18 mouse cellular contexts compared by ENCODE assay signal in the genomic region with DNA sequence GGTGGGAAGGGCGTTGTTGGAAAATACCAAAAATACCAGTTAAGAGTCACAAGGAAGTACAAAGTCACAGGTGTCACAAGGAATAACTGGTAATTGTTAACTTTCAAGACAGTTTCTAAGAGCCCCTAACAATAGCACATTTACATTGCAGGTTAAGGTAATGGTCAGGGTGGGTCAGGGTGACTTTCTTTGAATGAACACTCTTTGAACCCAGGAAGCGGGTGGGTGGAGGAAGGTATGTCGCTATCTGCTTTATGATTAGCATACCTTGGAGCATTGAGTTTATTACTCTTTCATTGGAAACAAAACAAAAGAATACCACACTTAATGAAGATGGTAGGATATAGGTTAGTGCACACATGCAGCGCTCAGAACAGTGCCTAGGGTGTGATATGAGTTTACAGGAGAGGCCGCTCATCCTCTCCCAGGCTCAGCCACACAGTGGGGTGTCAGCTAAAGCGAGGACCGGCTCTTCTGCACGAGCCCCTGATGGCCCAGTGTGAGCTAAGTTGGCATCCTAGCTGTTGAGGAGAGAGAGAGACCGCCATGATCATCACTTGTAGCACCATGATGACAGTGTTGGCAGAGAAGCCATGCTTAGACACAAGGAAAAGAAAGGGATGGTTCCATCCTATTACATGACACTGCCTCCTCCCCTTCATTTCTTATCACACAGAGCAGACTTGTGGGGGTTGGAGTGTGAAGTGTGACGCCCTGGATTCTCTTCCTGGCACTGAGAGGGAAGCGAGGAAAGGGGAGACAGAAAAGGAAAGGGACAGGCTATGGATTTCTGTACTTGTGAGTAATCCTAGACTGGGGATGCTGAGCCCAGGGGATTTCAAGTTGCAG. TPM values are rescaled to one million over a fixed set of nuclear protein-coding genes. Genes with fewer than 3 reads are reported as not detected.
DNase-seq lines count a peak whose midpoint lies in the region; ATAC-seq and TF ChIP-seq lines count a peak whose summit lies in the region.
"Had no signal": no experiment of that assay in that cellular context is flagged by ENCODE, and none has a peak within 500 bp of the region (broad histone marks: within the 10 kb centered on the region; RNA-seq: fewer than 3 reads in every experiment).

No protein-coding gene starts in this region.

- TF ChIP-seq RAD21 in MEL (IDR thresholded peaks at IDR 0.05; ENCODE audit: low read depth, low read length): no peak

- H3K4me2 ChIP-seq in heart, embryonic 13.5 days: peak overlapping the region; percentile 9; the same call in 1 of the 2 replicates
- peak overlapping the region; percentile 60 for H3K4me2 ChIP-seq in liver, embryonic 16.5 days (ENCODE audit: low read depth, low read length)
- H3K4me2 ChIP-seq in hindbrain, embryonic 12.5 days (replicated peaks): no peak overlapping the region
- H3K4me2 ChIP-seq: hindbrain, embryonic 15.5 days; lung, embryonic 14.5 days had no signal

- no peak overlapping the region for H3K4me3 ChIP-seq in heart, embryonic 13.5 days
- no peak overlapping the region for H3K4me3 ChIP-seq in MEL (ENCODE audit: control insufficient read depth in 1 of 2, insufficient read depth in 1 of 2, low read depth in 2 of 2, low read length in 2 of 2)
- H3K4me3 ChIP-seq in erythroblast, embryonic 14.5 days (replicated peaks): peak overlapping the region; percentile 52
- peak overlapping the region; percentile 21 for H3K4me3 ChIP-seq in liver, embryonic 16.5 days (ENCODE audit: low read depth, low read length)
- H3K4me3 ChIP-seq in hindbrain, embryonic 12.5 days: no peak overlapping the region
- H3K4me3 ChIP-seq: heart, adult 2 months; hindbrain, embryonic 15.5 days; midbrain, embryonic 10.5 days had no signal

- H3K27ac ChIP-seq in heart, embryonic 13.5 days (replicated peaks): no peak overlapping the region
- peak overlapping the region; percentile 67 for H3K27ac ChIP-seq in MEL (ENCODE audit: control insufficient read depth, low read depth, low read length)
- H3K27ac ChIP-seq in liver, embryonic 16.5 days (ENCODE audit: low read length): peak overlapping the region; percentile 94
- no peak overlapping the region for H3K27ac ChIP-seq in hindbrain, embryonic 12.5 days
- H3K27ac ChIP-seq: heart, adult 2 months; hindbrain, embryonic 15.5 days; midbrain, embryonic 10.5 days had no signal

- no peaks in the 10 kb centered on the region for H3K27me3 ChIP-seq in heart, embryonic 13.5 days (replicated peaks)
- no peaks in the 10 kb centered on the region for H3K27me3 ChIP-seq in MEL (ENCODE audit: control insufficient read depth in 1 of 2, insufficient read depth in 2 of 2, low read length in 2 of 2)
- H3K27me3 ChIP-seq in erythroblast, embryonic 14.5 days (ENCODE audit: control insufficient read depth): no peaks in the 10 kb centered on the region
- no peaks in the 10 kb centered on the region for H3K27me3 ChIP-seq in liver, embryonic 16.5 days (ENCODE audit: control insufficient read depth, insufficient read depth, low read depth, low read length)
- H3K27me3 ChIP-seq in hindbrain, embryonic 12.5 days: no peaks in the 10 kb centered on the region
- H3K27me3 ChIP-seq: hindbrain, embryonic 15.5 days had no signal

- intact Hi-C loops in heart, postnatal 25 days (cut with DNase I): loop anchor here (10.0 kb wide), 1 partner anchor 101 kb away; a partner anchor contains a TSS

- WGBS in heart, embryonic 13.5 days: 63% methylated on average over 11 of the region's 11 CpGs
- 52% methylated on average over 11 of the region's 11 CpGs for WGBS in liver, embryonic 16.5 days (ENCODE audit: insufficient replicate concordance)
- 88% methylated on average over 11 of the region's 11 CpGs for WGBS in hindbrain, embryonic 12.5 days

- no peaks in the 10 kb centered on the region for H3K79me2 ChIP-seq in MEL (ENCODE audit: control insufficient read depth, insufficient read depth, low read length, poor library complexity)

- peaks cover 12% of the 10 kb centered on the region; the same call in 1 of the 2 replicates for H3K36me3 ChIP-seq in heart, embryonic 13.5 days
- H3K36me3 ChIP-seq in MEL (ENCODE audit: control insufficient read depth in 1 of 2, insufficient read depth in 2 of 2, low read length in 2 of 2): peaks cover 0 to 10% of the 10 kb centered on the region in 2 experiments; a peak in 2 of 4 replicates
- peaks cover 23% of the 10 kb centered on the region for H3K36me3 ChIP-seq in erythroblast, embryonic 14.5 days (ENCODE audit: control insufficient read depth)
- H3K36me3 ChIP-seq in liver, embryonic 16.5 days (ENCODE audit: control insufficient read depth, insufficient read depth): 0 out of 2 replicates have a peak, but pooled peaks cover 2% of the 10 kb centered on the region
- peaks cover 16% of the 10 kb centered on the region for H3K36me3 ChIP-seq in hindbrain, embryonic 12.5 days
- H3K36me3 ChIP-seq: hindbrain, embryonic 15.5 days had no signal

- no peak overlapping the region for H3K9ac ChIP-seq in heart, embryonic 13.5 days
- H3K9ac ChIP-seq in MEL (ENCODE audit: control insufficient read depth, low read depth, low read length, poor library complexity, severe bottlenecking): peak overlapping the region; percentile 45
- H3K9ac ChIP-seq in liver, embryonic 16.5 days (ENCODE audit: low read depth, low read length): peak overlapping the region; percentile 53
- H3K9ac ChIP-seq in hindbrain, embryonic 12.5 days: no peak overlapping the region
- H3K9ac ChIP-seq: hindbrain, embryonic 15.5 days; lung, embryonic 14.5 days had no signal

- no peak for TF ChIP-seq POLR2A in MEL (IDR thresholded peaks at IDR 0.05; ENCODE audit: control insufficient read depth in 1 of 2, insufficient read depth in 1 of 2, low read depth in 1 of 2, low read length in 2 of 2, poor library complexity in 1 of 2)

- no peak for TF ChIP-seq CTCF in MEL (IDR thresholded peaks at IDR 0.05 in 2 of 3, conservative IDR thresholded peaks at IDR 0.05 in 1 of 3; ENCODE audit: control insufficient read depth in 1 of 3, insufficient read depth in 1 of 3, low read depth in 2 of 3, low read length in 3 of 3, poor library complexity in 1 of 3, severe bottlenecking in 1 of 3)

- TF ChIP-seq EP300 in MEL (IDR thresholded peaks at IDR 0.05; ENCODE audit: low read depth in 1 of 2, low read length in 2 of 2): peak; percentile 74 to 84

- H3K9me3 ChIP-seq in heart, embryonic 13.5 days: no peaks in the 10 kb centered on the region
- no peaks in the 10 kb centered on the region for H3K9me3 ChIP-seq in MEL (replicated peaks; ENCODE audit: insufficient read depth, low read length)
- peaks cover 3% of the 10 kb centered on the region; the same call in 1 of the 2 replicates for H3K9me3 ChIP-seq in erythroblast, embryonic 14.5 days (ENCODE audit: control insufficient read depth, low read length)
- H3K9me3 ChIP-seq in liver, embryonic 16.5 days (replicated peaks; ENCODE audit: control insufficient read depth, low read length): no peaks in the 10 kb centered on the region
- H3K9me3 ChIP-seq in hindbrain, embryonic 12.5 days (replicated peaks): no peaks in the 10 kb centered on the region
- H3K9me3 ChIP-seq: hindbrain, embryonic 15.5 days; midbrain, embryonic 10.5 days had no signal

- no peak for ATAC-seq in heart, embryonic 13.5 days (ENCODE audit: extremely low read depth, insufficient number of reproducible peaks, low FRiP score, low TSS enrichment)
- ATAC-seq in liver, embryonic 16.5 days (ENCODE audit: low read depth): peak; percentile 88
- no peak for ATAC-seq in hindbrain, embryonic 12.5 days (ENCODE audit: low FRiP score)

- DNase-seq in heart, postnatal 25 days (ENCODE audit: low spot score): no peak
- DNase-seq in MEL (ENCODE audit: low read depth, low spot score): peak; percentile 72
- no peak for DNase-seq in gastrocnemius, postnatal 10 days
- no peak for DNase-seq in urinary bladder, adult 18-20 months (ENCODE audit: low spot score in 2 of 2)
- DNase-seq: adrenal gland, postnatal 10 days; cerebellum, adult 18-20 months; embryo, embryonic 11 days; heart, adult 2 months; kidney, adult 9 months; lung, embryonic 14.5 days; spleen, adult 18-20 months; thymus, adult 2 months had no signal

- peaks cover 28% of the 10 kb centered on the region for H3K4me1 ChIP-seq in heart, embryonic 13.5 days
- H3K4me1 ChIP-seq in MEL (ENCODE audit: control insufficient read depth in 1 of 2, insufficient read depth in 2 of 2, low read length in 2 of 2): peaks cover 9 to 20% of the 10 kb centered on the region in 2 experiments
- H3K4me1 ChIP-seq in erythroblast, embryonic 14.5 days (ENCODE audit: control insufficient read depth): peaks cover 87% of the 10 kb centered on the region
- peaks cover 51% of the 10 kb centered on the region for H3K4me1 ChIP-seq in liver, embryonic 16.5 days (ENCODE audit: control insufficient read depth, low read depth, low read length)
- peaks cover 7% of the 10 kb centered on the region for H3K4me1 ChIP-seq in hindbrain, embryonic 12.5 days

RNA-seq across cellular contexts. Expression of a gene that starts 7.5 kb away (rescaled TPM):
- polyA plus RNA-seq in heart, embryonic 13.5 days (2015; fragmentation: Nextera tagmentation; extraction: Ambion mirVana): 21.4 and 24.1 TPM in 2 replicates
- 1 to 10 TPM; 6.0 to 7.1 TPM for total RNA-seq in heart, postnatal 25 days (2021)
- 13.9 and 14.6 TPM in 2 replicates for total RNA-seq in MEL (2012; rRNA removed)
- 10 to 100 TPM in 1 of 2 experiments, not detected in 1; 19.0 TPM for polyA plus RNA-seq in MEL (2012; ENCODE audit: insufficient read depth in 1 of 2, insufficient read length in 2 of 2, low read depth in 1 of 2, low replicate concordance in 2 of 2, missing spikeins in 1 of 2)
- 0.26 and 0.33 TPM in 2 replicates for polyA plus RNA-seq in erythroblast, embryonic 14.5 days (2012)
- polyA plus RNA-seq in liver, embryonic 16.5 days (2015; fragmentation: Nextera tagmentation; extraction: Ambion mirVana): 5.7 and 5.9 TPM in 2 replicates
- 1 to 10 TPM; 5.5 to 7.3 TPM for total RNA-seq in gastrocnemius, postnatal 10 days (2021)
- polyA plus RNA-seq in hindbrain, embryonic 12.5 days (2016; fragmentation: Nextera tagmentation; extraction: Ambion mirVana): 61.3 and 67.9 TPM in 2 replicates

RNA-seq across cellular contexts. Expression of a gene that starts 7.6 kb away (rescaled TPM):
- 23.1 and 23.2 TPM in 2 replicates for polyA plus RNA-seq in heart, embryonic 13.5 days (2015; fragmentation: Nextera tagmentation; extraction: Ambion mirVana)
- 1 to 10 TPM; 3.2 to 6.7 TPM for total RNA-seq in heart, postnatal 25 days (2021)
- total RNA-seq in MEL (2012; rRNA removed): 30.6 and 41.3 TPM in 2 replicates
- 100 to 1,000 TPM in 1 of 2 experiments, not detected in 1; 116 TPM for polyA plus RNA-seq in MEL (2012; ENCODE audit: insufficient read depth in 1 of 2, insufficient read length in 2 of 2, low read depth in 1 of 2, low replicate concordance in 2 of 2, missing spikeins in 1 of 2)
- 26.0 and 36.2 TPM in 2 replicates for polyA plus RNA-seq in erythroblast, embryonic 14.5 days (2012)
- 10.1 and 11.1 TPM in 2 replicates for polyA plus RNA-seq in liver, embryonic 16.5 days (2015; fragmentation: Nextera tagmentation; extraction: Ambion mirVana)
- total RNA-seq in gastrocnemius, postnatal 10 days (2021): 1 to 10 TPM; 6.9 to 7.5 TPM
- polyA plus RNA-seq in hindbrain, embryonic 12.5 days (2016; fragmentation: Nextera tagmentation; extraction: Ambion mirVana): 32.7 and 33.2 TPM in 2 replicates

RNA-seq across cellular contexts. Expression of a gene that starts 16.7 kb away (rescaled TPM):
- polyA plus RNA-seq in heart, embryonic 13.5 days (2015; fragmentation: Nextera tagmentation; extraction: Ambion mirVana): 17.0 and 24.9 TPM in 2 replicates
- 1 to 10 TPM in 1 of 2 experiments, under 1 TPM in 1; 0.99 to 2.9 TPM for total RNA-seq in heart, postnatal 25 days (2021)
- total RNA-seq in MEL (2012; rRNA removed): 8.3 and 11.2 TPM in 2 replicates
- polyA plus RNA-seq in MEL (2012; ENCODE audit: insufficient read depth in 1 of 2, insufficient read length in 2 of 2, low read depth in 1 of 2, low replicate concordance in 2 of 2, missing spikeins in 1 of 2): 1 to 10 TPM in 1 of 2 experiments, not detected in 1; 9.1 TPM
- 2.0 and 3.5 TPM in 2 replicates for polyA plus RNA-seq in erythroblast, embryonic 14.5 days (2012)
- polyA plus RNA-seq in liver, embryonic 16.5 days (2015; fragmentation: Nextera tagmentation; extraction: Ambion mirVana): 61.0 and 92.3 TPM in 2 replicates
- total RNA-seq in gastrocnemius, postnatal 10 days (2021): over 10,000 TPM; 46,059 to 51,168 TPM
- 19.5 and 46.1 TPM in 2 replicates for polyA plus RNA-seq in hindbrain, embryonic 12.5 days (2016; fragmentation: Nextera tagmentation; extraction: Ambion mirVana)

RNA-seq across cellular contexts. Expression of a gene that starts 17.1 kb away (rescaled TPM):
- 18.0 and 18.2 TPM in 2 replicates for polyA plus RNA-seq in heart, embryonic 13.5 days (2015; fragmentation: Nextera tagmentation; extraction: Ambion mirVana)
- total RNA-seq in heart, postnatal 25 days (2021): 10 to 100 TPM; 28.8 to 29.1 TPM
- total RNA-seq in MEL (2012; rRNA removed): 37.4 and 43.3 TPM in 2 replicates
- polyA plus RNA-seq in MEL (2012; ENCODE audit: insufficient read depth in 1 of 2, insufficient read length in 2 of 2, low read depth in 1 of 2, low replicate concordance in 2 of 2, missing spikeins in 1 of 2): 10 to 100 TPM in 1 of 2 experiments, not detected in 1; 70.3 TPM
- polyA plus RNA-seq in erythroblast, embryonic 14.5 days (2012): 9.3 and 10.4 TPM in 2 replicates
- 13.7 and 15.1 TPM in 2 replicates for polyA plus RNA-seq in liver, embryonic 16.5 days (2015; fragmentation: Nextera tagmentation; extraction: Ambion mirVana)
- 10 to 100 TPM; 38.6 to 45.1 TPM for total RNA-seq in gastrocnemius, postnatal 10 days (2021)
- polyA plus RNA-seq in hindbrain, embryonic 12.5 days (2016; fragmentation: Nextera tagmentation; extraction: Ambion mirVana): 46.5 and 47.2 TPM in 2 replicates

RNA-seq across cellular contexts. Expression of a gene that starts 18.7 kb away (rescaled TPM):
- 32.6 and 32.9 TPM in 2 replicates for polyA plus RNA-seq in heart, embryonic 13.5 days (2015; fragmentation: Nextera tagmentation; extraction: Ambion mirVana)
- total RNA-seq in heart, postnatal 25 days (2021): 10 to 100 TPM; 17.1 to 20.9 TPM
- 33.4 and 37.6 TPM in 2 replicates for total RNA-seq in MEL (2012; rRNA removed)
- 10 to 100 TPM in 1 of 2 experiments, not detected in 1; 58.3 TPM for polyA plus RNA-seq in MEL (2012; ENCODE audit: insufficient read depth in 1 of 2, insufficient read length in 2 of 2, low read depth in 1 of 2, low replicate concordance in 2 of 2, missing spikeins in 1 of 2)
- 4.0 and 4.8 TPM in 2 replicates for polyA plus RNA-seq in erythroblast, embryonic 14.5 days (2012)
- polyA plus RNA-seq in liver, embryonic 16.5 days (2015; fragmentation: Nextera tagmentation; extraction: Ambion mirVana): 11.0 and 13.8 TPM in 2 replicates
- total RNA-seq in gastrocnemius, postnatal 10 days (2021): 10 to 100 TPM; 18.6 to 20.9 TPM
- 61.3 and 62.8 TPM in 2 replicates for polyA plus RNA-seq in hindbrain, embryonic 12.5 days (2016; fragmentation: Nextera tagmentation; extraction: Ambion mirVana)

Comparison
In these comparisons a context has a peak if more than half of its experiments do, and no peak if none do; other contexts are left out.
1. H3K27ac ChIP-seq: peak in MEL (single experiment) and liver, embryonic 16.5 days (single experiment); none in heart, embryonic 13.5 days (single experiment) and hindbrain, embryonic 12.5 days (single experiment).
2. H3K4me3 ChIP-seq: peak in erythroblast, embryonic 14.5 days (single experiment) and liver, embryonic 16.5 days (single experiment); none in heart, embryonic 13.5 days (single experiment), MEL (0 of 2) and hindbrain, embryonic 12.5 days (single experiment).
3. H3K9ac ChIP-seq: peak in MEL (single experiment) and liver, embryonic 16.5 days (single experiment); none in heart, embryonic 13.5 days (single experiment) and hindbrain, embryonic 12.5 days (single experiment).